Mouse (Mus musculus) cerebellum, adult 2 months (tissue): Measurements from ENCODE around the gene Ankrd33.

Experiments
- CTCF ChIP-seq: fragments of 200-500 bp; IDR thresholded peaks from 2 replicates; pipeline ENCODE4 v1.5.1; 2011; ENCODE audit warnings: low read depth, mild to moderate bottlenecking, control low read depth, low read length, moderate library complexity, borderline replicate concordance; ENCODE audit not compliant: insufficient read depth
- POLR2A ChIP-seq: fragments of 200-500 bp; IDR thresholded peaks from 2 replicates; pipeline ENCODE4 v1.6.1; 2011; ENCODE audit warnings: low read length, control low read depth, borderline replicate concordance; ENCODE audit not compliant: insufficient read depth

DNA sequence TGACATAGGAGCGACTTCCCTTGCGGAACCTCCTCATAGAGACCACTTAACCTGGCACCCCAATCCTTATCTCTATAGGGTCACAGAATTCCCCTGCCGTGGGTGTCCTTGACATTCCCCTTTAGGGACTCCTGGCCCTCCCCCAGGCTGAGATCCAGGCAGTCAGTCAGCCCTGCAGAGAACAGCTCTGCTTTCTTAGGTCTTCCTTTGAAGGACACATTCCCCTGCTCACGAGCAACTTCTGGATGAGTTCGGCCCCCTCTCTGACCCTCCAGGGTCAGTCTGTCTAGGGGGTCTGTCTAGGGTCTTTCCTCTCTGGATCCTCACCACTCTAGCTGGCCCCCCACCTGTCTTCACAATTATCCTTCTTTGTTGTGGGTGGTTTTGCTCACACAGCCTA, 13.9 kb downstream of the Ankrd33 start:
- no peak for TF ChIP-seq CTCF
- no peak for TF ChIP-seq POLR2A
